Mouse (Mus musculus) hindbrain, postnatal 0 days (tissue): Measurements from ENCODE around the gene Fam174a. TPM values are rescaled to one million over a fixed set of nuclear protein-coding genes. Genes with fewer than 3 reads are reported as not detected.

Source experiments
- ATAC-seq: fragments of 200-750 bp; cut with Nextera tagmentation; 2 replicates; pipeline ENCODE4 v1.8.0; 2017; ENCODE audit warnings: mild to moderate bottlenecking, moderate TSS enrichment, moderate library complexity
- DNase-seq: peaks from one replicate; pipeline ENCODE4 v3.0.0-alpha.2; 2015; ENCODE audit warnings: low spot score
- H3K27ac ChIP-seq: fragments of 300-500 bp; sonication (generic); 2 replicates; pipeline ENCODE4 v1.5.1; 2014; ENCODE audit warnings: mild to moderate bottlenecking
- H3K27me3 ChIP-seq: fragments of 300-500 bp; sonication (generic); 2 replicates; pipeline ENCODE4 v1.6.1; 2014; ENCODE audit warnings: low read length, mixed read lengths; ENCODE audit not compliant: insufficient read depth
- H3K36me3 ChIP-seq: fragments of 300-500 bp; sonication (generic); 2 replicates; pipeline ENCODE4 v1.6.1; 2014; ENCODE audit warnings: low read length, mixed read lengths; ENCODE audit not compliant: insufficient read depth
- H3K4me1 ChIP-seq: fragments of 300-500 bp; sonication (generic); 2 replicates; pipeline ENCODE4 v1.6.1; 2014; ENCODE audit warnings: antibody characterized with exemption, low read length, mixed read lengths; ENCODE audit not compliant: insufficient read depth
- H3K4me2 ChIP-seq: fragments of 300-500 bp; sonication (generic); 2 replicates; pipeline ENCODE4 v1.6.1; 2014; ENCODE audit warnings: low read depth, mild to moderate bottlenecking, low read length, moderate library complexity, mixed read lengths
- H3K4me3 ChIP-seq: fragments of 300-500 bp; sonication (generic); 2 replicates; pipeline ENCODE4 v1.5.1; 2014; ENCODE audit warnings: low read length
- H3K9ac ChIP-seq: fragments of 300-500 bp; sonication (generic); replicated peaks from 2 replicates; pipeline ENCODE4 v1.6.1; 2014; ENCODE audit warnings: mild to moderate bottlenecking, low read length, moderate library complexity, mixed read lengths
- H3K9me3 ChIP-seq: fragments of 300-500 bp; sonication (generic); 2 replicates; pipeline ENCODE4 v1.6.1; 2016; ENCODE audit warnings: low read length, mixed read lengths
- CTCF ChIP-seq: IDR thresholded peaks from 2 replicates; pipeline ENCODE4 v1.5.1; 2016; ENCODE audit warnings: antibody characterized with exemption, control low read depth, low read depth
- WGBS: fragments of 180-500 bp; shearing (Covaris S2); extraction: QIAGEN DNeasy Blood & Tissue Kit; methylation state at CpG from one replicate; pipeline ENCODE4 v1.1.7; 2014; 5-methylcytosine and 5-hydroxymethylcytosine counted together
- polyA plus RNA-seq: library from polyadenylated mRNA; unstranded; fragments of >200 nt; fragmentation: Nextera tagmentation; extraction: Ambion mirVana; gene quantifications from 2 replicates; pipeline ENCODE4 v1.2.1, GENCODE M21; 2015
- total RNA-seq: library from RNA; depleted of rRNA; stranded (reverse); fragments of >200 nt; gene quantifications from 2 replicates; pipeline ENCODE4 v1.2.3, GENCODE M21; 2014

Fam174a gene
- total and polyA plus RNA-seq, 2 experiments from 2014 or later = 25.4 to 33.7 TPM

- 48% methylated on average over 1 of the region's 1 CpGs for WGBS
Observed at GRCm38 (mm10) chr1:95354146-95354545, 40.7 kb downstream of the Fam174a start.

GRCm38 (mm10) chr1:95356904-95357303 lies 43.5 kb downstream of the Fam174a start:
- no peak overlapping the region for H3K4me3 ChIP-seq
- no peaks in the 10 kb centered on the region for H3K27me3 ChIP-seq
- H3K9ac ChIP-seq = no peak overlapping the region
- DNase-seq = peak; percentile 12
- TF ChIP-seq CTCF = no peak
- H3K9me3 ChIP-seq = no peaks in the 10 kb centered on the region
- no peak for ATAC-seq
- no peaks in the 10 kb centered on the region for H3K36me3 ChIP-seq
- no peak overlapping the region for H3K27ac ChIP-seq
- WGBS = 65% methylated on average over 4 of the region's 4 CpGs
- H3K4me1 ChIP-seq = no peaks in the 10 kb centered on the region
- no peak overlapping the region for H3K4me2 ChIP-seq

More at GRCm38 (mm10) chr1:95354146-95354545, 40.7 kb downstream of the Fam174a start:
- H3K27me3 ChIP-seq = no peaks in the 10 kb centered on the region
- no peak overlapping the region for H3K9ac ChIP-seq
- no peak overlapping the region for H3K4me2 ChIP-seq
- no peaks in the 10 kb centered on the region for H3K4me1 ChIP-seq
- DNase-seq (no peak), ATAC-seq (no peak)
- no peak overlapping the region for H3K4me3 ChIP-seq
- H3K36me3 ChIP-seq = no peaks in the 10 kb centered on the region
- no peak overlapping the region for H3K27ac ChIP-seq
- TF ChIP-seq CTCF = no peak
- no peaks in the 10 kb centered on the region for H3K9me3 ChIP-seq

GRCm38 (mm10) chr1:95363692-95364091 lies 50.3 kb downstream of the Fam174a start:
- TF ChIP-seq CTCF = no peak
- H3K9ac ChIP-seq = no peak overlapping the region
- H3K9me3 ChIP-seq = no peaks in the 10 kb centered on the region
- no peak for DNase-seq
- no peak overlapping the region for H3K4me3 ChIP-seq
- WGBS = 71% methylated on average over 2 of the region's 2 CpGs
- no peaks in the 10 kb centered on the region for H3K4me1 ChIP-seq
- no peak for ATAC-seq
- H3K4me2 ChIP-seq = no peak overlapping the region
- H3K36me3 ChIP-seq = no peaks in the 10 kb centered on the region
- H3K27me3 ChIP-seq = no peaks in the 10 kb centered on the region
- H3K27ac ChIP-seq = no peak overlapping the region

GRCm38 (mm10) chr1:95366616-95367373 lies 53.4 kb downstream of the Fam174a start:
- Histone ChIP-seq H3K4me2 (no peak overlapping the region), H3K9me3 (no peaks in the 10 kb centered on the region), H3K9ac (no peak overlapping the region), H3K36me3 (no peaks in the 10 kb centered on the region), H3K4me1 (no peaks in the 10 kb centered on the region), H3K27ac (no peak overlapping the region), H3K27me3 (no peaks in the 10 kb centered on the region), H3K4me3 (no peak overlapping the region)
- ATAC-seq (no peak), DNase-seq (no peak)
- TF ChIP-seq CTCF = no peak
- 74% methylated on average over 4 of the region's 4 CpGs for WGBS

- Histone ChIP-seq H3K9ac (no peak overlapping the region), H3K36me3 (no peaks in the 10 kb centered on the region), H3K4me3 (no peak overlapping the region), H3K4me2 (no peak overlapping the region), H3K27ac (no peak overlapping the region), H3K9me3 (no peaks in the 10 kb centered on the region), H3K27me3 (no peaks in the 10 kb centered on the region), H3K4me1 (no peaks in the 10 kb centered on the region)
- no peak for TF ChIP-seq CTCF
- 94% methylated on average over 4 of the region's 4 CpGs for WGBS
- DNase-seq = no peak
- no peak for ATAC-seq
Observed at GRCm38 (mm10) chr1:95367748-95368147, 54.3 kb downstream of the Fam174a start.

GRCm38 (mm10) chr1:95375443-95375842 lies 62.0 kb downstream of the Fam174a start:
- Histone ChIP-seq H3K4me3 (no peak overlapping the region), H3K9me3 (no peaks in the 10 kb centered on the region), H3K27me3 (no peaks in the 10 kb centered on the region), H3K27ac (no peak overlapping the region), H3K4me2 (no peak overlapping the region), H3K9ac (no peak overlapping the region), H3K4me1 (no peaks in the 10 kb centered on the region), H3K36me3 (no peaks in the 10 kb centered on the region)
- no peak for TF ChIP-seq CTCF
- ATAC-seq (no peak), DNase-seq (peak; percentile 11)
- 46% methylated on average over 6 of the region's 6 CpGs for WGBS

- Histone ChIP-seq H3K9me3 (no peaks in the 10 kb centered on the region), H3K4me2 (no peak overlapping the region), H3K27ac (no peak overlapping the region), H3K9ac (no peak overlapping the region), H3K27me3 (no peaks in the 10 kb centered on the region), H3K4me1 (no peaks in the 10 kb centered on the region), H3K36me3 (no peaks in the 10 kb centered on the region), H3K4me3 (no peak overlapping the region)
- DNase-seq (no peak), ATAC-seq (no peak)
- WGBS = 87% methylated on average over 2 of the region's 2 CpGs
- TF ChIP-seq CTCF = no peak
Observed at GRCm38 (mm10) chr1:95381028-95381427, 67.6 kb downstream of the Fam174a start.
